Mouse (Mus musculus) liver (tissue): Measurements from ENCODE around the gene Ssxb3.
"Not testable (repeated sequence)": the region's sequence is repeated elsewhere in the genome, so short reads cannot be mapped to it uniquely, and the experiment has no call there.

Experiments
- DNase-seq: peaks from one replicate; pipeline ENCODE4 v3.0.0-alpha.2; 2020; ENCODE audit warnings: mixed read lengths

The Ssxb3 gene

GRCm38 (mm10) chrX:8591716-8592115 is at the start of gene Ssxb3:
Ssxb3 (minus strand) TSS chrX:8591816.
- DNase-seq: not testable (repeated sequence)

- DNase-seq: not testable (repeated sequence)
Measured at GRCm38 (mm10) chrX:8548155-8548554, 43.5 kb downstream of the Ssxb3 start, which contains the start of gene Ssxb6. Ssxb6 (minus strand) TSS chrX:8548255.
